Mouse (Mus musculus): Measurements from ENCODE around the gene Rpl36a. TPM values are rescaled to one million over a fixed set of nuclear protein-coding genes. Genes with fewer than 3 reads are reported as not detected.

Rpl36a gene
- polyA plus RNA-seq, 1 experiment from 2014 or later = 608 TPM

DNA sequence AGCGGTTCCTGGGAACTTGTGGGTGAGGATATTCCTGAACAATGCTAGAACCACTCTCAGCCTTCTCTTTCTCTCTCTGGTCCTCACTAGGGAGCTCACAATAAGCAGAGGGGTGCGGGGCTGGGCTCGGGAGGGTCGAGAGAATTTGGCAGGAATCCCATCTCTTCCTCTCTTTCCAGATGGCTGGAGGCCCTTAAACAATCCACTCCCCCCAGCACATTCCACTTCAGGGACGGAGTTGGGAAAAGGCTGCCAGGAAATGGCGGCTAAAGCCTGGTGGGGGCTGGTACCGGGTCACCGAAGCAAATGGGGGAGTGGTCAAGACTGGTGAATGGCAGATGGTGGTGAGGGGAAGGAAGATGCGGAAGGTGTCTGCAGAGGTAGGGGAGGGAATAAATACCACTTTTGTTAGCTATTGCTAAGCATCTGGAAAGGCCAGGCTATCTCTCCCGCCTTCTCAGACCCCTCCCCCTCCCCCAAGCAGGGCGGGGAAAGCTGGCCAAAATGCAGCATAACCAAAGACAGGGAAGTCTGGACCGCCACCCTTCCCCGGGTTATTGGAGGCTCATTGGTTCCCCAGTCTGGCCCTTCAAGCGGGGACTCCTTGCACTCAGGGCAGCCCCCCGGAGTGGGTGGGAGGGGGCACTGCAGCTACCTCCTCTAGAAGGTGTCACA, 27.0 kb downstream of the Rpl36a start:
- ATAC-seq (replicated peaks; ENCODE audit: low FRiP score) (peak; percentile 73), DNase-seq (ENCODE audit: low spot score) (peak; percentile 58)
- peak overlapping the region; percentile 57 for H3K9ac ChIP-seq (ENCODE audit: low read depth, low read length)
- H3K4me1 ChIP-seq (replicated peaks; ENCODE audit: control insufficient read depth, insufficient read depth, low read length) = 0 out of 2 replicates have a peak, but pooled peaks cover 2% of the 10 kb centered on the region
- 11% methylated on average over 15 of the region's 15 CpGs for WGBS
- peak overlapping the region; percentile 62 for H3K4me2 ChIP-seq
- no peaks in the 10 kb centered on the region for H3K9me3 ChIP-seq (ENCODE audit: control insufficient read depth, low read length)
- H3K4me3 ChIP-seq (ENCODE audit: low read depth, low read length) = peak overlapping the region; percentile 41
- H3K27me3 ChIP-seq (replicated peaks; ENCODE audit: control insufficient read depth, insufficient read depth, low read length) = no peaks in the 10 kb centered on the region
- H3K27ac ChIP-seq (ENCODE audit: low read depth, low read length) = peak overlapping the region; percentile 81
- no peaks in the 10 kb centered on the region for H3K36me3 ChIP-seq (ENCODE audit: control insufficient read depth, insufficient read depth, low read length)

DNA sequence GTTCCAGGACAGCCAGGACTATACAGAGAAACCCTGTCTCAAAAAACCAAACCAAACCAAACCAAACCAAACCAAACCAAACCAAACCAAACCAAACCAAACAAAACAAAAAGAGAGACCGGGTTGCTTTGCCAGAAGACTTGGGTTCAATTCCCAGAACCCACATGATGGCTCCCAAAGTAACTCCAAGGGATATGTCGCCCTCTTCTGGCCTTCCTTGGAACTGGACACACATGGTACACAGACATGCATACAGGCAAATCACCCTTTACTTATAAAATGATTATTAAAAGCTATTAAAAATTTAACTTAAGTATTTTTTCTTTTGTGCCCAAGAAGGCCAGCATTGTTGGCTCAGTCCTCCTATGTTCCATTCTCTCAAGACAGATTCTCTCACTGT, 28.9 kb downstream of the Rpl36a start:
- Histone ChIP-seq H3K4me2 (no peak overlapping the region), H3K9me3 (ENCODE audit: control insufficient read depth, low read length) (no peaks in the 10 kb centered on the region), H3K27ac (ENCODE audit: low read depth, low read length) (no peak overlapping the region), H3K9ac (ENCODE audit: low read depth, low read length) (no peak overlapping the region), H3K4me1 (replicated peaks; ENCODE audit: control insufficient read depth, insufficient read depth, low read length) (0 out of 2 replicates have a peak, but pooled peaks cover 2% of the 10 kb centered on the region), H3K27me3 (replicated peaks; ENCODE audit: control insufficient read depth, insufficient read depth, low read length) (no peaks in the 10 kb centered on the region), H3K36me3 (ENCODE audit: control insufficient read depth, insufficient read depth, low read length) (no peaks in the 10 kb centered on the region), H3K4me3 (ENCODE audit: low read depth, low read length) (no peak overlapping the region)
- no peak for ATAC-seq (replicated peaks; ENCODE audit: low FRiP score)
- DNase-seq (ENCODE audit: low spot score) = no peak
- 49% methylated on average over 2 of the region's 2 CpGs for WGBS

DNA sequence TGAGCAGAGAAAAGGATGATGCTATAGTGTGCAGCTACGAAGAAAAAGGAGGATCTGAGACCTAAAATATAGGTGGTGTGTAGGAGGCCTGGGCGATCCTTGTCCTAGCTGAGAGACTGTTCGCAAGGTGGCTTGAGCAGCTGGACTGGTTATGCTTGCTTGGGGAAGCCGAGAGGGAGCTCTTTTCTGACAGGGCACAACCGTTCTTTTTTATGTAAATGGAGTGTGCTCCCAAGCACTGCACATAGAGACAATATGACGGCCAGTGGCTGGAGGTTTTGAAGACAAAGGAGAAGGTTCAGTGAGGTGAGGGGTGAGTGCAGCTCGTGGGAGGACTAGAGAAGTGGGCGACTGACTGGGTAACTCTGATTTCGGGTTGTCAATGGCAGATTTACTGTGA, 34.2 kb downstream of the Rpl36a start:
- DNase-seq (ENCODE audit: low spot score) = no peak
- WGBS = 68% methylated on average over 9 of the region's 9 CpGs
- no peaks in the 10 kb centered on the region for H3K36me3 ChIP-seq (ENCODE audit: control insufficient read depth, insufficient read depth, low read length)

DNA sequence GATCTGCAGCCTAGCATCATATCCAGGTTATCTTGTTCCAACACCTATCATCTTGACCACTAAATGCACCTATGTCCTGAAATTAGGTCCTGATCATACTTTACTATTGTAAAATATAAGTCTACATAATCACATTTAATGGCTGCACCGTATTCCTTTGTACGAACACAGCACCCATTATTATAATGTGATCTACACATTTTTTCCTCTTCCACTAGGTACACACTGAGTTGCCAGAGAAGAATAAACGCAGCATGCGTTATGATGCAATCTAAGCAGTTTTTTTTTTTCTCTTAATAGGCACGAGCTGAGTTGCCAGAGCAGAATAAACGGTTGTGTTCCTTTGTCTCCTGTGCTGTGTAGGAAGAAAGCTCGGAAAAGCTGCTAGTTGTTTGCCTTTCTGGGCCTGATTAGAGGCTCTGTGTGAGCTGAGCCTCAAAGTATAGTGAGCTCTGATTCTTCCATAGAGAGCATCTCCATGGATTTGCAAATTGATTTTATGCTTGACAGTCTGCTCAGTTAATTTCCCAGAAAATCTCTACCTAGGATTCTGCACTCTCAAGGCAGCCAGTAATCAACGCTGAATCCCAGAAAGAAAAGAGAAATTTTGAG, 34.9 kb downstream of the Rpl36a start:
- H3K9me3 ChIP-seq (ENCODE audit: control insufficient read depth, low read length) = no peaks in the 10 kb centered on the region
- H3K36me3 ChIP-seq (ENCODE audit: control insufficient read depth, insufficient read depth, low read length) = no peaks in the 10 kb centered on the region
- no peak for ATAC-seq (replicated peaks; ENCODE audit: low FRiP score)
- H3K4me2 ChIP-seq = no peak overlapping the region
- H3K4me3 ChIP-seq (ENCODE audit: low read depth, low read length) = no peak overlapping the region
- 69% methylated on average over 8 of the region's 8 CpGs for WGBS
- H3K27ac ChIP-seq (ENCODE audit: low read depth, low read length) = no peak overlapping the region
- no peak overlapping the region for H3K9ac ChIP-seq (ENCODE audit: low read depth, low read length)
- H3K27me3 ChIP-seq (replicated peaks; ENCODE audit: control insufficient read depth, insufficient read depth, low read length) = no peaks in the 10 kb centered on the region
- no peaks in the 10 kb centered on the region for H3K4me1 ChIP-seq (replicated peaks; ENCODE audit: control insufficient read depth, insufficient read depth, low read length)
- no peak for DNase-seq (ENCODE audit: low spot score)

More for the DNA sequence above, 34.2 kb downstream of the Rpl36a start:
- H3K4me3 ChIP-seq (ENCODE audit: low read depth, low read length) = no peak overlapping the region
- H3K4me1 ChIP-seq (replicated peaks; ENCODE audit: control insufficient read depth, insufficient read depth, low read length) = no peaks in the 10 kb centered on the region
- H3K27ac ChIP-seq (ENCODE audit: low read depth, low read length) = no peak overlapping the region
- H3K9me3 ChIP-seq (ENCODE audit: control insufficient read depth, low read length) = no peaks in the 10 kb centered on the region
- ATAC-seq (replicated peaks; ENCODE audit: low FRiP score) = no peak
- H3K27me3 ChIP-seq (replicated peaks; ENCODE audit: control insufficient read depth, insufficient read depth, low read length) = no peaks in the 10 kb centered on the region
- H3K9ac ChIP-seq (ENCODE audit: low read depth, low read length) = no peak overlapping the region
- H3K4me2 ChIP-seq = no peak overlapping the region

DNA sequence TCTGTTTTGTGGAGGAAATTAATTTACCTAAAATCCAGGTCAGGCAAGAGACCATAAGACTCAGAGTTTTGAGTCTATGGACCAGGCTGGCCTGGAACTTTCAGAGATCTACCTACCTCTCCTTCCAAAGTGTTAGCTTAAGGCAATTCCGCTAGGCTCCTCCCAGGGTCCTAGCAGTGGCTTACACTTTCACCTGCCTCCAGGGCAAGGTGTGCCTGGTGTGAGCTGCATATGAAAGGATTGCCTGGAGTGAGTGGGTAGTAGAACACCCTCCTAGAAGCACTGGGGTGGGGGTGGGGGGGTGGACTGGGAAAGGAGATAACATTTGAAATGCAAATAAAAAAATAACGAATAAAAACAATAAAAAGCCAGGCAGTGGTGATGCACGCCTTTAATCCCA, 36.2 kb downstream of the Rpl36a start:
- Histone ChIP-seq H3K9me3 (ENCODE audit: control insufficient read depth, low read length) (no peaks in the 10 kb centered on the region), H3K36me3 (ENCODE audit: control insufficient read depth, insufficient read depth, low read length) (no peaks in the 10 kb centered on the region), H3K27me3 (replicated peaks; ENCODE audit: control insufficient read depth, insufficient read depth, low read length) (no peaks in the 10 kb centered on the region), H3K4me3 (ENCODE audit: low read depth, low read length) (no peak overlapping the region), H3K27ac (ENCODE audit: low read depth, low read length) (no peak overlapping the region), H3K4me2 (no peak overlapping the region), H3K9ac (ENCODE audit: low read depth, low read length) (no peak overlapping the region), H3K4me1 (replicated peaks; ENCODE audit: control insufficient read depth, insufficient read depth, low read length) (no peaks in the 10 kb centered on the region)
- WGBS = 55% methylated on average over 3 of the region's 3 CpGs
- no peak for DNase-seq (ENCODE audit: low spot score)
- no peak for ATAC-seq (replicated peaks; ENCODE audit: low FRiP score)

DNA sequence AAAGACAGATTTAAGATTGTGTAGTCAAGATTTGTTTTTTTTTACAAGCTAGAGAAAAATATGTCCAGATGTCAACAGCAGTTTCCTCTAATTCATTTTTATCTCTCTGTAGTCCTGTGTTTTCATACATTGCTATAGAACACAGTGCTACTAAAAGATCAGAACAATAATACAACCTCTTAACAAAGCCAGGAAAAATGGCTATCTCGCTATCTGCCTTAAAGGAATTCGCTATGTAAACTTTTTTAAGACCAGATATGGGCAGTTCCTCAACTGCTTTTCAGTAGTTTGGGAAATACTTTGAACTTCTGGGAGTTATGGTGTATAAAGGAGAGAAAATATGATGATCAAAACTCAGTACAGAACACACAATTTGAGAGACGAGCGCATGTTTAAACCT, 37.9 kb downstream of the Rpl36a start:
- no peaks in the 10 kb centered on the region for H3K9me3 ChIP-seq (ENCODE audit: control insufficient read depth, low read length)
- DNase-seq (ENCODE audit: low spot score) (no peak), ATAC-seq (replicated peaks; ENCODE audit: low FRiP score) (no peak)
- H3K36me3 ChIP-seq (ENCODE audit: control insufficient read depth, insufficient read depth, low read length) = no peaks in the 10 kb centered on the region
- no peaks in the 10 kb centered on the region for H3K27me3 ChIP-seq (replicated peaks; ENCODE audit: control insufficient read depth, insufficient read depth, low read length)
- no peak overlapping the region for H3K9ac ChIP-seq (ENCODE audit: low read depth, low read length)
- WGBS = 81% methylated on average over 4 of the region's 4 CpGs
- H3K4me3 ChIP-seq (ENCODE audit: low read depth, low read length) = no peak overlapping the region
- no peaks in the 10 kb centered on the region for H3K4me1 ChIP-seq (replicated peaks; ENCODE audit: control insufficient read depth, insufficient read depth, low read length)
- H3K27ac ChIP-seq (ENCODE audit: low read depth, low read length) = no peak overlapping the region
- H3K4me2 ChIP-seq = no peak overlapping the region

DNA sequence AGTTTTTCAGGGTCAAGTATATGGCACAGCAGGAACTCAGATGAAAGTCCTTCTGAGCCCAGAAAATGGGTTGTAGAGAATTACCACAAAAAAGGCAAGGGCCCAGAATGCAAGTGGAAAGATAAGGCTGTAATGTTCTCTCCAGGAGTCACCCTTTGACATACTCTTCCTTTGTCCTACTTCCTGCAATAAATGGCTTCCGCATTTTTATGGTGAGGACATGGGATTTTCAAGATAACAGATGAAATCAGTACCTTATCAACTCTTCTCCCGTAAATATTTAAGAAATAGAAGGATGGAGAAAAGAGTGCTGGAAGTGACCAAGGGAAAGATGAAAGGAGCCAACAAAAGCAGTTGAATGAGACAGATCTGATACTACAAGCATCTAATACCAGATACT, 42.7 kb downstream of the Rpl36a start:
- Histone ChIP-seq H3K4me2 (no peak overlapping the region), H3K9me3 (ENCODE audit: control insufficient read depth, low read length) (no peaks in the 10 kb centered on the region), H3K4me1 (replicated peaks; ENCODE audit: control insufficient read depth, insufficient read depth, low read length) (no peaks in the 10 kb centered on the region), H3K4me3 (ENCODE audit: low read depth, low read length) (no peak overlapping the region), H3K9ac (ENCODE audit: low read depth, low read length) (no peak overlapping the region), H3K36me3 (ENCODE audit: control insufficient read depth, insufficient read depth, low read length) (no peaks in the 10 kb centered on the region), H3K27me3 (replicated peaks; ENCODE audit: control insufficient read depth, insufficient read depth, low read length) (no peaks in the 10 kb centered on the region; the same call in 1 of the 2 replicates), H3K27ac (ENCODE audit: low read depth, low read length) (no peak overlapping the region)
- 59% methylated on average over 2 of the region's 2 CpGs for WGBS
- ATAC-seq (replicated peaks; ENCODE audit: low FRiP score) = no peak
- no peak for DNase-seq (ENCODE audit: low spot score)

DNA sequence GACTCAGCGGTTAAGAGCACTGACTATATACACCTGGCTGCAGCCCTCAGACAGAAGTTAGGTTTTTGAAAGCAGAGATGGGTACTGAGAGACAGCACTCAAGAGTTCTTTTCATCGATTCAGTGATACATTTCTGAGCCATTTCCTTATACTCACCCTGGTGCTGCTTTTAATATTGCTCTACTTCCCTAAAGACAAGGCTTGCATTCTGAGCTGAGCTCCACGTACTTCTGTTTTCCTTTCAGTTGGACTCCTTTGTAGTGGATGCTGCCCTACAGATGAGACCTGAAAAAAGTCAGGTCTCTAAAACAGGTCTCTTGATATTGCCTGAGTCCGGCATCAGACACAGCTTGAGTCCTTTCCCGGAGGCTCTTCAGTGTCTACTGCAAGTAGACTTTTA, 47.3 kb downstream of the Rpl36a start:
- Histone ChIP-seq H3K9ac (ENCODE audit: low read depth, low read length) (no peak overlapping the region), H3K27ac (ENCODE audit: low read depth, low read length) (no peak overlapping the region), H3K4me2 (no peak overlapping the region), H3K4me1 (replicated peaks; ENCODE audit: control insufficient read depth, insufficient read depth, low read length) (no peaks in the 10 kb centered on the region), H3K36me3 (ENCODE audit: control insufficient read depth, insufficient read depth, low read length) (no peaks in the 10 kb centered on the region), H3K27me3 (replicated peaks; ENCODE audit: control insufficient read depth, insufficient read depth, low read length) (no peaks in the 10 kb centered on the region; the same call in 1 of the 2 replicates), H3K9me3 (ENCODE audit: control insufficient read depth, low read length) (no peaks in the 10 kb centered on the region), H3K4me3 (ENCODE audit: low read depth, low read length) (no peak overlapping the region)
- 79% methylated on average over 5 of the region's 5 CpGs for WGBS
- DNase-seq (ENCODE audit: low spot score) = no peak
- no peak for ATAC-seq (replicated peaks; ENCODE audit: low FRiP score)

DNA sequence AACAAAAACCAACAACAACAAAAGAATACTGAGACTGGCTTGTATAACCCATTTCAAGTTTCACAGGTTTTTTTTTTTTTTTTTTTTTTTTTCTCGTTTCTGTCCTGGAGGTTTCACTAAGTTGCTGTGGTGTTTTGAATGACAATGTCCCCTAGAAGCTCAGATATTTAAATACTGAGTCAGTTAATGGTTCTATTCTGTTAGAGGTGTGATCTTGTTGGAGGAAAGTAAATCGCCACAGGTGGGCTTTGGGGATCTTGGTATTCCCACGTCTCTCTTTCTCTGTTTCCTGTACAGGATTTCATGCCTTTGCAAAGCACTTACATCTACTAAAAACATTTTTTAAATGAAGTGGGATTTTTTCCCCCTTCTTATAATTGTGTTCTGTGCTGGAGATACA, 49.7 kb downstream of the Rpl36a start:
- 61% methylated on average over 3 of the region's 3 CpGs for WGBS

More for the DNA sequence above, 49.7 kb downstream of the Rpl36a start:
- H3K4me3 ChIP-seq (ENCODE audit: low read depth, low read length) = no peak overlapping the region
- no peak overlapping the region for H3K9ac ChIP-seq (ENCODE audit: low read depth, low read length)
- no peaks in the 10 kb centered on the region for H3K9me3 ChIP-seq (ENCODE audit: control insufficient read depth, low read length)
- no peak overlapping the region for H3K4me2 ChIP-seq
- H3K27ac ChIP-seq (ENCODE audit: low read depth, low read length) = no peak overlapping the region
- no peak for DNase-seq (ENCODE audit: low spot score)
- H3K27me3 ChIP-seq (replicated peaks; ENCODE audit: control insufficient read depth, insufficient read depth, low read length) = no peaks in the 10 kb centered on the region; the same call in 1 of the 2 replicates
- no peaks in the 10 kb centered on the region for H3K36me3 ChIP-seq (ENCODE audit: control insufficient read depth, insufficient read depth, low read length)
- ATAC-seq (replicated peaks; ENCODE audit: low FRiP score) = no peak
- H3K4me1 ChIP-seq (replicated peaks; ENCODE audit: control insufficient read depth, insufficient read depth, low read length) = no peaks in the 10 kb centered on the region

Measured in liver, embryonic 11.5 days (tissue).